Mouse (Mus musculus) lung, adult 2 months (tissue): Measurements from ENCODE around the gene Med19.

Source experiments
- CTCF ChIP-seq: fragments of 200-500 bp; IDR thresholded peaks from 2 replicates; pipeline ENCODE4 v1.5.1; 2011; ENCODE audit warnings: mild to moderate bottlenecking, low read length, control low read depth; ENCODE audit not compliant: insufficient read depth
- POLR2A ChIP-seq: fragments of 200-500 bp; IDR thresholded peaks from 2 replicates; pipeline ENCODE4 v1.6.1; 2011; ENCODE audit warnings: low read depth, mild to moderate bottlenecking, control low read depth, low read length, borderline replicate concordance; ENCODE audit errors: extremely low read depth

DNA sequence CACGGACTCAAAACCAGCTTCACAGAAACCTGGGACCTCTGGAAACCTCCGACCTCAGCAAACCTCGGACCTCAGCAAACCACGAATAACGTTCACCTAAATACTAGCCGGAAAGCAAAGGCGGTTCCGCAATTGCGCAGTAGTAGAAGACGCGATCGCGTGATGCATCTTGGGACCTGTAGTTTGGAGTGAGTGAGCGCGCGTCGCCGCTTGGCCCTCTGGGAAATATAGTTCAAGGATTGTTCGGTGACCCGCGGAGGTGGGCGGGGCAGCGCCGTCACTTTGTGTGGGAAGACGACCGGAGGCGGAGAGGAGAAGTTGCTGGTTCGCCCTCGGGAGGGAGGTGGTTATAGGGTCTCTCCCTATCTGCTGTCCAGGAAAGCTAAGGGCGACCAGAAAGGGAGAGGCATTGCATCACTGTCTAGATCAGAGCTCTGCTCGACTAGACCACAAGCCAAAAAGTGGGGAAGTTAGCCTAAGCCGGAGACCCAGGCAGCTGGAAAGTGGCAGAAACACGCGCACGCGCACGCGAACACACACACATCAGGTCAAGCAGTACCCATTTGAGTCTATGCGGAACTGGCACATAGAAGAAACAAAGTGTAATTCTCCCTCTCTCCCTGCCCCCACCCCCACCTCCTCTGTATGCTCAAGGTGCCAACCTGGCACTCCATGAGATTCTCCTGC is 49.1 kb downstream of the Med19 start, which contains the start of gene Clp1:
- TF ChIP-seq POLR2A (peak; percentile 89), CTCF (no peak)
